Mouse (Mus musculus) intestine, embryonic 14.5 days (tissue): ENCODE results near the gene Rusc2. TPM values are rescaled to one million over a fixed set of nuclear protein-coding genes. Genes with fewer than 3 reads are reported as not detected.

ENCODE experiments used
- ATAC-seq: fragments of 200-750 bp; cut with Nextera tagmentation; replicated peaks from 2 replicates; pipeline ENCODE4 v1.8.0; 2017; ENCODE audit warnings: low read depth, moderate number of reproducible peaks, moderate TSS enrichment, moderate library complexity; ENCODE audit not compliant: low FRiP score, low TSS enrichment
- DNase-seq: peaks from one replicate; pipeline ENCODE4 v3.0.0-alpha.2; 2018; ENCODE audit warnings: low spot score
- H3K27ac ChIP-seq: fragments of 300-500 bp; sonication (generic); 2 replicates; pipeline ENCODE4 v1.5.1; 2014; ENCODE audit warnings: low read depth, mild to moderate bottlenecking, control low read depth
- H3K27me3 ChIP-seq: fragments of 300-500 bp; sonication (generic); replicated peaks from 2 replicates; pipeline ENCODE4 v1.6.1; 2014; ENCODE audit warnings: low read length, control low read depth; ENCODE audit not compliant: control insufficient read depth, insufficient read depth
- H3K36me3 ChIP-seq: fragments of 300-500 bp; sonication (generic); 2 replicates; pipeline ENCODE4 v1.6.1; 2014; ENCODE audit warnings: low read length, control low read depth; ENCODE audit not compliant: control insufficient read depth, insufficient read depth
- H3K4me1 ChIP-seq: fragments of 300-500 bp; sonication (generic); replicated peaks from 2 replicates; pipeline ENCODE4 v1.6.1; 2014; ENCODE audit warnings: low read length, control low read depth, mixed read lengths; ENCODE audit not compliant: control insufficient read depth, insufficient read depth
- H3K4me2 ChIP-seq: fragments of 300-500 bp; sonication (generic); 2 replicates; pipeline ENCODE4 v1.6.1; 2014; ENCODE audit warnings: low read length
- H3K4me3 ChIP-seq: fragments of 300-500 bp; sonication (generic); 2 replicates; pipeline ENCODE4 v1.5.1; 2014; ENCODE audit warnings: low read depth, low read length, control low read depth, mixed read lengths
- H3K9ac ChIP-seq: fragments of 300-500 bp; sonication (generic); 2 replicates; pipeline ENCODE4 v1.6.1; 2014; ENCODE audit warnings: mild to moderate bottlenecking, low read length
- H3K9me3 ChIP-seq: fragments of 300-500 bp; sonication (generic); 2 replicates; pipeline ENCODE4 v1.6.1; 2016; ENCODE audit warnings: low read length, control low read depth; ENCODE audit not compliant: control insufficient read depth
- WGBS: fragments of 180-500 bp; shearing (Covaris S2); extraction: QIAGEN DNeasy Blood & Tissue Kit; methylation state at CpG from one replicate; pipeline ENCODE4 v1.1.7; 2014; 5-methylcytosine and 5-hydroxymethylcytosine counted together
- polyA plus RNA-seq: library from polyadenylated mRNA; unstranded; fragments of >200 nt; fragmentation: Nextera tagmentation; extraction: Ambion mirVana; gene quantifications from 2 replicates; pipeline ENCODE4 v1.2.1, GENCODE M21; 2014

Rusc2 gene
- polyA plus RNA-seq, 1 experiment from 2014 or later: 11.7 TPM

- H3K27me3 ChIP-seq: 0 out of 2 replicates have a peak, but pooled peaks cover 2% of the 10 kb centered on the region
- no peak overlapping the region for H3K4me2 ChIP-seq
- DNase-seq: no peak
- H3K9ac ChIP-seq: no peak overlapping the region
- H3K27ac ChIP-seq: no peak overlapping the region
- no peak overlapping the region for H3K4me3 ChIP-seq
- ATAC-seq: no peak
- peaks cover 8% of the 10 kb centered on the region for H3K4me1 ChIP-seq
- WGBS: 89% methylated on average over 1 of the region's 1 CpGs
- no peaks in the 10 kb centered on the region for H3K36me3 ChIP-seq
- no peaks in the 10 kb centered on the region for H3K9me3 ChIP-seq
These were observed 51.1 kb downstream of the Rusc2 start for GRCm38 (mm10) chr4:43432832-43433231.

GRCm38 (mm10) chr4:43441639-43442038 lies 59.9 kb downstream of the Rusc2 start, which contains the start of gene Tesk1:
Tesk1 (plus strand) TSS chr4:43441939.
- 30% methylated on average over 4 of the region's 4 CpGs for WGBS
- H3K27me3 ChIP-seq: no peaks in the 10 kb centered on the region
- H3K4me3 ChIP-seq: peak within 1 kb of the TSS; percentile 85
- H3K36me3 ChIP-seq: peaks cover 20% of the 10 kb centered on the region
- no peaks in the 10 kb centered on the region for H3K9me3 ChIP-seq
- H3K4me2 ChIP-seq: peak within 1 kb of the TSS; percentile 90
- ATAC-seq: no peak
- H3K4me1 ChIP-seq: peaks cover 13% of the 10 kb centered on the region
- no peak for DNase-seq
- H3K9ac ChIP-seq: peak within 1 kb of the TSS; percentile 96
- peak within 1 kb of the TSS; percentile 87 for H3K27ac ChIP-seq

DNA sequence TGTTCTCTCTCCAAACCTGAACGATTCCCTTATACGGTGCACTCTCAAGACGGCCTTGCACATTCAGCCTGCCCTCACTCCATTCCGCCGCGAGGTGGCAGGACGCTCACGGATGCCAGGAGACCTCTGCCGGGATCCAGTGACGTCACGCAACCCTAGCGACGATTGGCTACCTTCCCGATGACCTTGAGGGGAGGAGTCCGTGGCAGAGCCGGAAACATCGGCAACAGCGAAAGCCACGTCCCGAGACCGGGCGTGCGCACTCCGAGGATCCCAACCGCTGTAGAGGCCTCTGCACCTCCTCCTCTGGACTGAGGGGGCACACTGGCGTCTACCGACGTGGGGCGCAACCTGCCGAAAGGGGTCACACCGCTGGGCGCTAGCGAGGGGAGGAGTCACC lies 60.3 kb downstream of the Rusc2 start:
- peaks cover 13% of the 10 kb centered on the region for H3K4me1 ChIP-seq
- H3K27ac ChIP-seq: peak overlapping the region; percentile 87
- H3K4me3 ChIP-seq: peak overlapping the region; percentile 85
- under 1% methylated on average over 33 of the region's 33 CpGs for WGBS
- H3K9ac ChIP-seq: peak overlapping the region; percentile 96
- ATAC-seq (peak; percentile 93), DNase-seq (peak; percentile 99)
- H3K9me3 ChIP-seq: no peaks in the 10 kb centered on the region
- H3K4me2 ChIP-seq: peak overlapping the region; percentile 90
- H3K36me3 ChIP-seq: peaks cover 24% of the 10 kb centered on the region
- H3K27me3 ChIP-seq: no peaks in the 10 kb centered on the region

DNA sequence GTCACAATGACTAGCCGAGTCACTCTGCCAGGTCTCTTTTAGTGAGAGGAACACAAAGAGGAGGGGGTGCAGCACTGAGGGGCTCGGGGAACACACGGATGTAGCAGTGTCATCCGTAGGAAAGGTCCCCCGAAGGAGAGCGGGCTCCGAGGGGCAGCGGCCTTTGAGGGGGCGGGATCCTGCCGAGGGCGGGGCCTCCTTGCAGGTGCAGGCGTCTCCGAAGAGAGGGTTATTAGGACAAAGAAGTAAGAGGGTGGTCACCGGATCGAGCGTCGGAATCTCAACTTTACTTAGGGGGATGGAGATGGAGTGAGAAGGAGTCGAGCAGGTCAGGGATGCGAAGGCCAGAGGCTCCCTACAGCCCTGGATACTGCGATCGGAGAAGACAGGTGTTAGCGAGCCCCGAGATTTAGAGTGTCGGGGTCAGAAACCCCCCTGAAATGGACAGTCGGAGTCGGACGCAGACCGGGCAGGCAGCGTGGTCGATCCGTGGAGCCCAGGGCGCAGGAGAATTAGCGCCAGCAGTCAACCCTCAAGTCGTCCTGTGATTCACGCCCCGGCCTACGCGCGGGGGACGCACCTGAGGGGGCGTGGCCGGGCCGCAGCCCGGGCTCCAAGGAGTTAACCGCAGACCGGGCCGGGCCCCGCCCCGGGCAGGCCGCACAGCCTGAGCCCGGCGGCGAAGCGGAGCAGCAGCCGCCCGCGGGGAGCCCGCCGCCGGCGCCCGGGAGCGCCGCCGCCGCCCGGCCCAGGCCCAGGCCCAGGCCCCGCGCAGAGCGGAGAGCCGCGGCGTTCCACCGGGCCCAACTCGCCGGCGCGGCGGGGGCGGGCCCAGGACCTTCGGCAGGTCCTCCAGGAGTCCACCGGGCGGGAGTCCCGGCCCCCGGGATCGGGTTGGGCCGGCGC lies 60.9 kb downstream of the Rusc2 start:
- ATAC-seq: peak; percentile 72
- Histone ChIP-seq H3K4me1 (peaks cover 13% of the 10 kb centered on the region), H3K9ac (peak overlapping the region; percentile 96), H3K27ac (peak overlapping the region; percentile 87), H3K4me3 (peak overlapping the region; percentile 85), H3K27me3 (no peaks in the 10 kb centered on the region), H3K9me3 (no peaks in the 10 kb centered on the region), H3K36me3 (peaks cover 31% of the 10 kb centered on the region), H3K4me2 (peak overlapping the region; percentile 90)
- peak; percentile 85 for DNase-seq
- WGBS: under 1% methylated on average over 49 of the region's 88 CpGs

DNA sequence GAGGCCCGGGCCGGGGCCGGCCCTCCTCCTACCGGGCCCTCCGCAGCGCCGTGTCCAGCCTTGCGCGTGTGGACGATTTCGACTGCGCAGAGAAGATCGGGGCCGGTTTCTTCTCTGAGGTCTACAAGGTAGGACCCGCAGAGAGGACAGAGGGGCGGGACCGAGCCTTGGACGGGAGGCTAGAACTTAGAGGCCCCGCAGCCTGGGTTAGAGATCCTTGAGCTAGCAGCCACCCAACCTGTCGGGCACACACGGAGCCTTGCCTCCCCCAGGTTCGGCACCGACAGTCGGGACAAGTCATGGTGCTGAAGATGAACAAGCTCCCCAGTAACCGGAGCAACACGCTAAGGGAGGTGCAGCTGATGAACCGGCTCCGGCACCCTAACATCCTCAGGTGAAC lies 61.7 kb downstream of the Rusc2 start:
- H3K27ac ChIP-seq: peak overlapping the region; percentile 87
- peaks cover 13% of the 10 kb centered on the region for H3K4me1 ChIP-seq
- no peaks in the 10 kb centered on the region for H3K9me3 ChIP-seq
- DNase-seq: peak; percentile 76
- peak overlapping the region; percentile 90 for H3K4me2 ChIP-seq
- no peaks in the 10 kb centered on the region for H3K27me3 ChIP-seq
- peak; percentile 11 for ATAC-seq
- whole genome bisulfite sequencing: under 1% methylated on average over 28 of the region's 28 CpGs
- H3K36me3 ChIP-seq: peaks cover 38% of the 10 kb centered on the region
- H3K4me3 ChIP-seq: peak overlapping the region; percentile 85
- H3K9ac ChIP-seq: peak overlapping the region; percentile 96

DNA sequence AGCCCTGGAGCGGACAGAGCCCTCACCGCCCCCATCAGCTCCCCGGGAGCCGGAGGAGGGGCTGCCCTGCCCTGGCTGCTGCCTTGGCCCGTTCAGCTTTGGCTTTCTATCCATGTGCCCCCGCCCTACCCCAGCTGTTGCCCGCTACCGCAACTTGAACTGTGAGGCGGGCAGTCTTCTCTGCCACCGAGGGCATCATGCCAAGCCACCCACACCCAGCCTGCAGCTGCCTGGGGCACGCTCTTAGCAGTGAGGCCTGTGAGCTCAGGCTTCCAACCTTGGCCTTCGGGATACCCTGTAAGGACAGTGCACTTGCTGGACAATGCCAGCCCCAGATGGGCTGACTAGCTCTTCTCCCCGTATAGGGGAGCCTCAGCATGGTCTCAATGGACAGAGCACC lies 65.5 kb downstream of the Rusc2 start:
- Histone ChIP-seq H3K4me3 (no peak overlapping the region), H3K36me3 (peaks cover 38% of the 10 kb centered on the region), H3K9me3 (no peaks in the 10 kb centered on the region), H3K27me3 (0 out of 2 replicates have a peak, but pooled peaks cover 2% of the 10 kb centered on the region), H3K9ac (no peak overlapping the region), H3K4me2 (no peak overlapping the region), H3K4me1 (peaks cover 13% of the 10 kb centered on the region), H3K27ac (no peak overlapping the region)
- ATAC-seq (no peak), DNase-seq (no peak)
- 97% methylated on average over 13 of the region's 13 CpGs for WGBS

DNA sequence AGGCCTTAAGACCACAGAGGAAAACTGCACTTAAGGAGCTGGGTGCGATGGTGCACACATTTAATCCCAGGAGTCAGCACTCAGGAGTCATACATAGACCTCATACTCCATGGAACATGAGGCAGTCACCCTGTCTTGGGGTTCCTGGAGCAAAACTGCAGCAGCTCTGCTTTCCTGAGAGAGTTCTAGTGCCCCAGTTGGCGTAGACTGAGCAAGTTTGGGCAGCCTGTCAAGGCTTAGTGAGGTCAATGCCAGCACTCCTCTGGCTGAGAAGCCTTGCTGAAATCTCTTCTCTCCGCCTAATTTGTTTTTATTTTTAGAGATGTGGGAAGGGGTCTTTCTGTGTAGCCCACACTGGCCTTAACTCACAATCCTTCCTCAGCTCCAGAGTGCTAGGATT lies 66.8 kb downstream of the Rusc2 start:
- DNase-seq (no peak), ATAC-seq (no peak)
- no peak overlapping the region for H3K9ac ChIP-seq
- H3K27ac ChIP-seq: no peak overlapping the region
- H3K4me2 ChIP-seq: no peak overlapping the region
- whole genome bisulfite sequencing: 92% methylated on average over 3 of the region's 3 CpGs
- H3K27me3 ChIP-seq: peaks cover 13% of the 10 kb centered on the region
- no peak overlapping the region for H3K4me3 ChIP-seq
- H3K36me3 ChIP-seq: peaks cover 38% of the 10 kb centered on the region
- H3K9me3 ChIP-seq: no peaks in the 10 kb centered on the region
- H3K4me1 ChIP-seq: peaks cover 16% of the 10 kb centered on the region

- H3K9me3 ChIP-seq: no peaks in the 10 kb centered on the region
- no peak overlapping the region for H3K4me2 ChIP-seq
- no peak overlapping the region for H3K4me3 ChIP-seq
- no peak overlapping the region for H3K27ac ChIP-seq
- peaks cover 15% of the 10 kb centered on the region for H3K4me1 ChIP-seq
- ATAC-seq: no peak
- peaks cover 12% of the 10 kb centered on the region for H3K36me3 ChIP-seq
- WGBS: 51% methylated on average over 11 of the region's 11 CpGs
- peaks cover 30% of the 10 kb centered on the region for H3K27me3 ChIP-seq
- DNase-seq: no peak
- H3K9ac ChIP-seq: no peak overlapping the region
These were observed 70.5 kb downstream of the Rusc2 start for GRCm38 (mm10) chr4:43452315-43452714.
